Mouse (Mus musculus): ENCODE measurements around the gene Qser1. TPM values are rescaled to one million over a fixed set of nuclear protein-coding genes. Genes with fewer than 3 reads are reported as not detected.
"Not testable (repeated sequence)": the region's sequence is repeated elsewhere in the genome, so short reads cannot be mapped to it uniquely, and the experiment has no call there.

The Qser1 gene
- polyA plus RNA-seq (2015; fragmentation: Nextera tagmentation; extraction: Ambion mirVana) = 13.5 and 14.2 TPM in 2 replicates

GRCm38 (mm10) chr2:104816371-104816827 is at the start of gene Qser1:
TSS of gene Qser1 (minus strand) at chr2:104816760.
- H3K27me3 ChIP-seq = no peaks in the 10 kb centered on the region
- H3K9ac ChIP-seq = peak within 1 kb of the TSS; percentile 98
- peak within 1 kb of the TSS; percentile 94 for H3K4me3 ChIP-seq
- peaks cover 19% of the 10 kb centered on the region for H3K4me1 ChIP-seq
- ATAC-seq (ENCODE audit: insufficient number of reproducible peaks, insufficient read depth, low FRiP score, low TSS enrichment, low read depth) = peak; percentile 77
- no peaks in the 10 kb centered on the region for H3K36me3 ChIP-seq
- WGBS = under 1% methylated on average over 26 of the region's 50 CpGs
- no peaks in the 10 kb centered on the region for H3K9me3 ChIP-seq
- peak within 1 kb of the TSS; percentile 99 for H3K27ac ChIP-seq
- peak within 1 kb of the TSS; percentile 82 for H3K4me2 ChIP-seq

- WGBS = 94% methylated on average over 4 of the region's 4 CpGs
- H3K36me3 ChIP-seq = no peaks in the 10 kb centered on the region
- no peaks in the 10 kb centered on the region for H3K27me3 ChIP-seq
- no peak overlapping the region for H3K4me3 ChIP-seq
- no peaks in the 10 kb centered on the region for H3K4me1 ChIP-seq
- H3K4me2 ChIP-seq = no peak overlapping the region
- H3K9ac ChIP-seq = no peak overlapping the region
- H3K27ac ChIP-seq = no peak overlapping the region
- H3K9me3 ChIP-seq = no peaks in the 10 kb centered on the region
- ATAC-seq (ENCODE audit: insufficient number of reproducible peaks, insufficient read depth, low FRiP score, low TSS enrichment, low read depth) = no peak
Measured at GRCm38 (mm10) chr2:104864176-104864860, 47.8 kb upstream of the Qser1 start.

GRCm38 (mm10) chr2:104860426-104860825 is 43.9 kb upstream of the Qser1 start:
- Histone ChIP-seq H3K4me2 (no peak overlapping the region), H3K9ac (no peak overlapping the region), H3K27ac (no peak overlapping the region), H3K9me3 (no peaks in the 10 kb centered on the region), H3K27me3 (no peaks in the 10 kb centered on the region), H3K36me3 (no peaks in the 10 kb centered on the region), H3K4me1 (no peaks in the 10 kb centered on the region), H3K4me3 (no peak overlapping the region)
- no peak for ATAC-seq (ENCODE audit: insufficient number of reproducible peaks, insufficient read depth, low FRiP score, low TSS enrichment, low read depth)
- WGBS = 86% methylated on average over 10 of the region's 10 CpGs

- Histone ChIP-seq H3K36me3 (no peaks in the 10 kb centered on the region), H3K9me3 (no peaks in the 10 kb centered on the region), H3K4me1 (no peaks in the 10 kb centered on the region), H3K27me3 (no peaks in the 10 kb centered on the region), H3K4me3 (no peak overlapping the region), H3K4me2 (no peak overlapping the region), H3K27ac (no peak overlapping the region), H3K9ac (no peak overlapping the region)
- no peak for ATAC-seq (ENCODE audit: insufficient number of reproducible peaks, insufficient read depth, low FRiP score, low TSS enrichment, low read depth)
- 75% methylated on average over 5 of the region's 5 CpGs for WGBS
Measured at GRCm38 (mm10) chr2:104859060-104859459, 42.5 kb upstream of the Qser1 start.

- not testable (repeated sequence) for ATAC-seq (ENCODE audit: insufficient number of reproducible peaks, insufficient read depth, low FRiP score, low TSS enrichment, low read depth); H3K9ac ChIP-seq; H3K27me3 ChIP-seq; H3K27ac ChIP-seq; H3K4me1 ChIP-seq; H3K4me3 ChIP-seq; H3K9me3 ChIP-seq; H3K36me3 ChIP-seq; H3K4me2 ChIP-seq
- 92% methylated on average over 3 of the region's 3 CpGs for WGBS
Measured at GRCm38 (mm10) chr2:104858083-104858482, 41.5 kb upstream of the Qser1 start.

GRCm38 (mm10) chr2:104856218-104856617 is 39.7 kb upstream of the Qser1 start:
- no peak overlapping the region for H3K9ac ChIP-seq
- no peak overlapping the region for H3K4me3 ChIP-seq
- H3K36me3 ChIP-seq = no peaks in the 10 kb centered on the region
- peaks cover 22% of the 10 kb centered on the region for H3K27me3 ChIP-seq
- H3K27ac ChIP-seq = no peak overlapping the region
- no peak overlapping the region for H3K4me2 ChIP-seq
- ATAC-seq (ENCODE audit: insufficient number of reproducible peaks, insufficient read depth, low FRiP score, low TSS enrichment, low read depth) = no peak
- H3K4me1 ChIP-seq = no peaks in the 10 kb centered on the region
- no peaks in the 10 kb centered on the region for H3K9me3 ChIP-seq
- 46% methylated on average over 1 of the region's 1 CpGs for WGBS

GRCm38 (mm10) chr2:104855732-104856131 is 39.2 kb upstream of the Qser1 start:
- H3K36me3 ChIP-seq = no peaks in the 10 kb centered on the region
- no peak overlapping the region for H3K27ac ChIP-seq
- H3K4me1 ChIP-seq = no peaks in the 10 kb centered on the region
- ATAC-seq (ENCODE audit: insufficient number of reproducible peaks, insufficient read depth, low FRiP score, low TSS enrichment, low read depth) = no peak
- no peak overlapping the region for H3K4me3 ChIP-seq
- no peak overlapping the region for H3K9ac ChIP-seq
- peaks cover 26% of the 10 kb centered on the region for H3K27me3 ChIP-seq
- H3K9me3 ChIP-seq = no peaks in the 10 kb centered on the region
- 29% methylated on average over 3 of the region's 3 CpGs for WGBS
- no peak overlapping the region for H3K4me2 ChIP-seq

GRCm38 (mm10) chr2:104854836-104855235 is 38.3 kb upstream of the Qser1 start:
- Histone ChIP-seq H3K4me1 (peaks cover 2% of the 10 kb centered on the region; the same call in 1 of the 2 replicates), H3K9me3 (no peaks in the 10 kb centered on the region), H3K27ac (no peak overlapping the region), H3K4me2 (no peak overlapping the region), H3K9ac (no peak overlapping the region), H3K4me3 (no peak overlapping the region), H3K27me3 (peaks cover 30% of the 10 kb centered on the region), H3K36me3 (no peaks in the 10 kb centered on the region)
- 71% methylated on average over 1 of the region's 1 CpGs for WGBS
- no peak for ATAC-seq (ENCODE audit: insufficient number of reproducible peaks, insufficient read depth, low FRiP score, low TSS enrichment, low read depth)

- Histone ChIP-seq H3K27ac (no peak overlapping the region), H3K9ac (no peak overlapping the region), H3K36me3 (no peaks in the 10 kb centered on the region), H3K4me2 (no peak overlapping the region), H3K4me3 (no peak overlapping the region), H3K9me3 (no peaks in the 10 kb centered on the region), H3K4me1 (peaks cover 22% of the 10 kb centered on the region), H3K27me3 (peaks cover 42% of the 10 kb centered on the region)
- 90% methylated on average over 7 of the region's 7 CpGs for WGBS
- ATAC-seq (ENCODE audit: insufficient number of reproducible peaks, insufficient read depth, low FRiP score, low TSS enrichment, low read depth) = no peak
Measured at GRCm38 (mm10) chr2:104852546-104852945, 36.0 kb upstream of the Qser1 start.

- Histone ChIP-seq H3K9ac (no peak overlapping the region), H3K4me1 (peaks cover 27% of the 10 kb centered on the region), H3K4me2 (no peak overlapping the region), H3K36me3 (no peaks in the 10 kb centered on the region), H3K27ac (no peak overlapping the region), H3K9me3 (no peaks in the 10 kb centered on the region), H3K27me3 (peaks cover 42% of the 10 kb centered on the region), H3K4me3 (no peak overlapping the region)
- WGBS = 17% methylated on average over 5 of the region's 5 CpGs
- no peak for ATAC-seq (ENCODE audit: insufficient number of reproducible peaks, insufficient read depth, low FRiP score, low TSS enrichment, low read depth)
Measured at GRCm38 (mm10) chr2:104851686-104852085, 35.1 kb upstream of the Qser1 start.

- Histone ChIP-seq H3K27ac (no peak overlapping the region), H3K9ac (no peak overlapping the region), H3K36me3 (no peaks in the 10 kb centered on the region), H3K27me3 (peaks cover 42% of the 10 kb centered on the region), H3K4me2 (peak overlapping the region; percentile 97), H3K9me3 (no peaks in the 10 kb centered on the region), H3K4me1 (peaks cover 33% of the 10 kb centered on the region), H3K4me3 (peak overlapping the region; percentile 57)
- 61% methylated on average over 3 of the region's 3 CpGs for WGBS
- ATAC-seq (ENCODE audit: insufficient number of reproducible peaks, insufficient read depth, low FRiP score, low TSS enrichment, low read depth) = no peak
Measured at GRCm38 (mm10) chr2:104849991-104850359, 33.4 kb upstream of the Qser1 start.

- 1% methylated on average over 62 of the region's 62 CpGs for WGBS
- peaks cover 33% of the 10 kb centered on the region for H3K4me1 ChIP-seq
- ATAC-seq (ENCODE audit: insufficient number of reproducible peaks, insufficient read depth, low FRiP score, low TSS enrichment, low read depth) = no peak
- H3K36me3 ChIP-seq = no peaks in the 10 kb centered on the region
- peak within 1 kb of the TSS; percentile 71 for H3K9ac ChIP-seq
- peaks cover 42% of the 10 kb centered on the region for H3K27me3 ChIP-seq
- H3K9me3 ChIP-seq = no peaks in the 10 kb centered on the region
- peak within 1 kb of the TSS; percentile 97 for H3K4me2 ChIP-seq
- H3K27ac ChIP-seq = no peak within 1 kb of the TSS
- peak within 1 kb of the TSS; percentile 57 for H3K4me3 ChIP-seq
Measured at GRCm38 (mm10) chr2:104849276-104849990, 32.9 kb upstream of the Qser1 start, which contains the start of gene Prrg4. TSS of gene Prrg4 (minus strand) at chr2:104849876.
